12 mouse cellular contexts compared by ENCODE assay signal in genomic region chr3:151323835-151324234, GRCm38 (mm10).
DNase-seq lines count a peak whose midpoint lies in the region; ATAC-seq and TF ChIP-seq lines count a peak whose summit lies in the region.
"Had no signal": no experiment of that assay in that cellular context is flagged by ENCODE, and none has a peak within 500 bp of the region (broad histone marks: within the 10 kb centered on the region; RNA-seq: fewer than 3 reads in every experiment).

No protein-coding gene starts in this region.

- no peak overlapping the region for H3K4me3 ChIP-seq in heart, embryonic 10.5 days
- H3K4me3 ChIP-seq in embryonic fibroblast, embryonic 13.5 days (ENCODE audit: insufficient read depth, low read length): no peak overlapping the region
- H3K4me3 ChIP-seq in forebrain, embryonic 12.5 days (replicated peaks): no peak overlapping the region
- H3K4me3 ChIP-seq: hindbrain, embryonic 12.5 days had no signal

- no peak for TF ChIP-seq CTCF in embryonic fibroblast, embryonic 13.5 days (IDR thresholded peaks at IDR 0.05; ENCODE audit: borderline replicate concordance, insufficient read depth, low read length)

- peaks cover 5% of the 10 kb centered on the region; the same call in 1 of the 2 replicates for H3K4me1 ChIP-seq in heart, embryonic 10.5 days
- peaks cover 5% of the 10 kb centered on the region for H3K4me1 ChIP-seq in embryonic fibroblast, embryonic 13.5 days (ENCODE audit: control insufficient read depth, insufficient read depth, low read length)
- H3K4me1 ChIP-seq in forebrain, embryonic 12.5 days: peaks cover 2% of the 10 kb centered on the region; the same call in 1 of the 2 replicates
- H3K4me1 ChIP-seq: hindbrain, embryonic 12.5 days had no signal

- H3K27ac ChIP-seq in heart, embryonic 10.5 days: no peak overlapping the region
- peak overlapping the region; percentile 63 for H3K27ac ChIP-seq in embryonic fibroblast, embryonic 13.5 days (ENCODE audit: insufficient read depth, low read length)
- no peak overlapping the region for H3K27ac ChIP-seq in forebrain, embryonic 12.5 days
- H3K27ac ChIP-seq: hindbrain, embryonic 12.5 days; macrophage had no signal

- DNase-seq in heart, adult 18-20 months: peak; percentile 41 to 84
- DNase-seq in heart, embryonic 10.5 days (ENCODE audit: low spot score): no peak
- peak; percentile 22 to 41 for DNase-seq in kidney, adult 8-10 months
- DNase-seq in lung, postnatal 36 days: peak; percentile 37
- DNase-seq in retina, postnatal 1 day: no peak
- no peak for DNase-seq in left cerebral cortex, adult 18-20 months (ENCODE audit: low spot score in 2 of 2)
- DNase-seq: cerebellum, adult 9-10 months; right cerebral cortex, postnatal 14 days had no signal

- TF ChIP-seq POLR2A in embryonic fibroblast, embryonic 13.5 days (IDR thresholded peaks at IDR 0.05; ENCODE audit: low read depth, low read length): no peak

- H3K27me3 ChIP-seq in heart, embryonic 10.5 days (ENCODE audit: insufficient read depth, poor library complexity, severe bottlenecking): no peaks in the 10 kb centered on the region
- no peaks in the 10 kb centered on the region for H3K27me3 ChIP-seq in forebrain, embryonic 12.5 days
- H3K27me3 ChIP-seq: hindbrain, embryonic 12.5 days had no signal

- 21% methylated on average over 3 of the region's 3 CpGs for WGBS in heart, embryonic 10.5 days
- 15% methylated on average over 3 of the region's 3 CpGs for WGBS in forebrain, embryonic 12.5 days

- ATAC-seq in forebrain, embryonic 12.5 days (ENCODE audit: low FRiP score): no peak

- no peaks in the 10 kb centered on the region for H3K9me3 ChIP-seq in heart, embryonic 10.5 days
- H3K9me3 ChIP-seq in forebrain, embryonic 12.5 days: no peaks in the 10 kb centered on the region
- H3K9me3 ChIP-seq: hindbrain, embryonic 12.5 days had no signal

- H3K36me3 ChIP-seq in heart, embryonic 10.5 days: no peaks in the 10 kb centered on the region
- H3K36me3 ChIP-seq in forebrain, embryonic 12.5 days (replicated peaks): no peaks in the 10 kb centered on the region
- H3K36me3 ChIP-seq: hindbrain, embryonic 12.5 days had no signal

- H3K4me2 ChIP-seq in forebrain, embryonic 12.5 days: no peak overlapping the region
- H3K4me2 ChIP-seq: hindbrain, embryonic 12.5 days had no signal

- no peak overlapping the region for H3K9ac ChIP-seq in forebrain, embryonic 12.5 days
- H3K9ac ChIP-seq: hindbrain, embryonic 12.5 days had no signal

Comparison
In these comparisons a context has a peak if more than half of its experiments do, and no peak if none do; other contexts are left out.
1. DNase-seq: peak in heart, adult 18-20 months (2 of 2), kidney, adult 8-10 months (2 of 2) and lung, postnatal 36 days (single experiment); none in heart, embryonic 10.5 days (single experiment), retina, postnatal 1 day (single experiment) and left cerebral cortex, adult 18-20 months (0 of 2).